Mouse (Mus musculus) adrenal gland, postnatal 4 days (tissue): Measurements from ENCODE around the gene Kctd10. TPM values are rescaled to one million over a fixed set of nuclear protein-coding genes. Genes with fewer than 3 reads are reported as not detected.

Source experiments
- DNase-seq, 2 experiments: peaks; one replicate each; pipeline ENCODE4 v3.0.0; 2021 to 2022; ENCODE audit warnings: low spot score in 2 of 2, mixed read lengths in 2 of 2
- total RNA-seq, 2 experiments: library from RNA; stranded (reverse); gene quantifications; 2 replicates each; pipeline ENCODE4 v1.2.3; 2021

Kctd10 gene
- total RNA-seq, 2 experiments from 2014 or later: 77.9 to 82.8 TPM

GRCm38 (mm10) chr5:114381013-114381351, 674 bp upstream of the Kctd10 start:
- no peak for DNase-seq

GRCm38 (mm10) chr5:114379763-114380162, 545 bp downstream of the Kctd10 start:
- no peak for DNase-seq

DNA sequence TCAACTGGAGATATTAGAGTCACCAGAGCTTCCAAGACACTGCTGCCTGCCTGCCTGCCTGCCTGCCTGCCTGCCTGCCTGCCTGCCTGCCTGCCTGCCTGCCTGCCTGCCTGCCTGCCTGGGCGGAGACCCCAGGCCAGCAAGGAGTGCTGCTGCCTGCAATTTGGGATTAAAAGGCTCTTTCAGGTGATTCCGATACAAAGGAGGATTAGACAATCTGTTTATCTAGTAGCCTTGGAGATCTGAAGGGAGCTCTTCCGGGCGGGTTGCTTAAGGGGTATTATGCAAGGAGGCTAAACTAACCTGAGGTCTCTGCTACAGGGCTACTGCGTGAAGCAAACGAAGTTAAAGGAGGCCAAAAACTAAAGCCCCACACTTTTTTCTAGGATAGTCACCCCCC, 1.4 kb downstream of the Kctd10 start:
- DNase-seq: no peak

DNA sequence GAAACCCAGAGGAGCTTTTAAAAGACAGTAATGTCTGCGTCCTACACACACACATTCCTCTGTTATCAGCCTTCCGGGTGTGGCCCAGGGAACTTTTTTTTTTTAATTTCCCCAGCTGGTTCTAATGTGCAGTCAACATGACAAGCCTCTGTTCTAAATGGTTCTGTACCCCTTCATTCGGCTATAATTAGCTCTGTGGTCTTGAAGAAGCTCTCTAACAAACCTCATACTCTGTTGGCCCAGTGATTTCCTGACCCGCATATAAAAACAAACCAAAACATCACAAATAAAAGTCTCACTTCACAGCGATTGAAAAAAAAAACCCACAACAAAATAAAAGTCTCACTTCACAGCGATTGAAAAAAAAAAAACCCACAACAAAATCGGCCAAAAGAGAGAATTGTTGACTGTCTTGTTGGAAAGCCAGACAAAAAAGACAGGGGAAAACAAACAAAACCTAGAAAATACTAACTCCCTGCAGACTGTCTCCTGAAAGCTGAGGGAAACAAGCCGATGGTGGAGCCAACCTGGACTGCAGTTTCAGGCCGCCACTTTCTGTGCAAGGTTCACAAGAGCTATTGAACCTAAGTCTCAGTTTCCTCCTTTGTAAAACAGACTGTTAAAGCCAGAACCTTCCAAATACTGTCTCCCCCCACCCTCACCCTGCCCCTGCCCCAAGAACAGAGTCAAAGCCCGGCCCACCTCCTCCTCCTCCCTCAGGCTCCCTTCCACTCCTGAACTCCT, 2.0 kb downstream of the Kctd10 start:
- no peak for DNase-seq

GRCm38 (mm10) chr5:114374409-114375213, 5.7 kb downstream of the Kctd10 start:
- DNase-seq: no peak

GRCm38 (mm10) chr5:114373581-114373980, 6.7 kb downstream of the Kctd10 start:
- DNase-seq: no peak

DNA sequence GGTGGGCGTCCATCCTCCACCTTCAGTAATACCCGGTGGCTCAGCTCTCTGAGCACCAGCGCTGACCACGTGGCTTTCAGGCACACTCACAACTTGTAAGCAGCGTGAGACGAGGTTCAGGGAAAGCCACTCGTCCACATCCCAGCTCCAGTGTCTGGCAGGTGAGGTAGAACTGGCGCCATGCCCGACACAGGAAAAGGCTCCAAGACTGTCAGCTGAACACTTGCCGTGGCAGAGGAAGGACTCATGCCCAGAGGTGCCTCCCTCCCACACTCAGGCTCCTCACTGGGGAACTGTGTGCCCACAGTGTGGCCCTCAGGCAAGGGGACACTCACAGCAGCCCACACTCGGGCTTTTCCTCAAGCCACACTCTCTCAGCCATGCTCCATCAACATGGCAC, 7.1 kb downstream of the Kctd10 start:
- DNase-seq: no peak

DNA sequence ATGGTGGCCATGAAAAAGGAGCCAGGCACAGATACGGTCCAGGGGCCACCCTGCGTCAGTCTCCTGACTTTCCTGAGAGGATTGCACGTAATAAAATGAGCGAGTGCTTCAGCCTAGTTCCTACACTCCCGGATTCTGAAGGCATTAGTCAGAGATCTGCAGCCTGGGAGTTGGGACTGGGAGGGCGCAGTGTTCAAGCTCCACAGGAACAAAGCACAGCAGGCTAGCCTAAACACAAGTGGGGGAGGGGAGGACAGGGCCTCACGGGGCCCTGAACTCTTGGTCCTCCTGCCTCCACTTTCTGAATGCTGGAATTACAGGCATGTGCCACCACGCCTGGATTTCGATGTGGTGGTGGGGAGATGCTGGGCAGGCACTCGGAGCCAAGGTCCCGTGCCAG, 7.7 kb downstream of the Kctd10 start:
- no peak for DNase-seq

- no peak for DNase-seq
Observed at GRCm38 (mm10) chr5:114371731-114372473, 8.4 kb downstream of the Kctd10 start.

DNA sequence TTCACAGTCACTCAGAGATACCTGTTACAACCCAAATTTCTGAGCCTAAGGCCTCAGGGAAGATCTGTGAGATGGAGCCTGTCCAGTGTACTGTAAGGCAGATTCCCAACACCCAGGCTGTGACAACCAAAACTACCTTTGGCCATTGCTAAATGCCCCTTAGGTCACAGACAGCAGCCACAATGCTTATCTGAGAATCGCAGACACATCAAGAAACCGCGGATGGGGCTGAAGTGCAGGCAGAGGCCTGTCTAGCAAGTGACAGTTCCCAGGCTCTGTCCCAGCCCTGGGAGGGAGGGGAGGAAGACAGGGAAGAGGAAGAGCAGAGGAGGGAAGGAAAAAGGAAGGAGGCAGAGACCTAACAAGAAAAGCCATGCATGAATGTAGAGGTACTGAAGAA, 9.0 kb downstream of the Kctd10 start:
- DNase-seq: no peak

- no peak for DNase-seq
Observed at GRCm38 (mm10) chr5:114370371-114370776, 9.9 kb downstream of the Kctd10 start.

- DNase-seq: no peak
Observed at GRCm38 (mm10) chr5:114369921-114370320, 10.4 kb downstream of the Kctd10 start.

DNA sequence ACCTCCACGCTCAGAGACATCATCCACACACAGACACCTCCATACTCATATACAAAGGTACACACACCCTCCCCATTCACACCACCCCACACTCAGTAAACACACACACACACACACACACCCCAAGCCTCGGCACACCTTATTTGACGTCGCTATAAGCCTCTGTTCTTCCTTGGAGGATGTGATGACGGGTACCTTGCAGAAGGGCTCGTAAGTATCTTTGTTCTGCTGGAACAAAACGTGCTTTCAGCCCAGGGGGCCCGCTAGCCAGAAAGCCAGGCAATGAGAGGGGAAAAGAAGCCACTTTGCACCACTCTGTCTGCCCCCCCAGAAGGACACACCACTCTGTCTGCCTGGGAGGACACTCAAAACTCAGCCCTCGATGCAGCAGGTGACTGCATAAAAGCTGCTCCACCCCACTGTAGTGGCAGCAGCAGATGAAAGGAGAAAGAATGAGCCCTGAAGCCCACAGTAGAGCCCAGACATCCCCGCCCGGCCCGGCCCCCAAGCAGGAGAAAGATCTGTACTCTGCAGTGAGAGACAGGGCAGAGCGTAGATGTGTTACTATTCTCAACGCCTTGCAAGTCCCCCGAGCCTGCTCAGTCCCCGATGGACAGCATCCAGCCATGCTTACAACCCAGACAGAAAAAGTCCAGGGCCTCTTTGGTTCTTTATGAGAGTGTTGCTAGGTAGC, 11.4 kb downstream of the Kctd10 start:
- no peak for DNase-seq

DNA sequence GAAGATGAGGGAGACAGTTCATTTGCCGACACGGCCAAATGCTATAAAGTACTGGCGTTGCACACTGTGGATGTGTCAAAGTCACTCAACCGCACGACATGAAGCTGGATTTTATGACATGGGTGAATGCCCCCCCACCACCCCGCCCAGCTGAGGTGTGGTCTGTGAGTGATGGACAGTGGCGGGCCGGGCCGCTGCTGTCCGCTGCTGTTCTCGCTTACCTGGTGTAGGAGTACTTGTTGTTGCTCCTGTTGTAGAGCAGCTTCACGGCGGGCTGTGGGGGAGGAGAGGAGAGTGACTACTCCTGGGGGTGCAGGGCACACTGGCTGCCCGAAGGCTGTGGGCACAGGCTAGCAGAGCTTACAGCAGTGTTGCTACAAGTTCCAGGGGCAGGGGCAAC, 12.2 kb downstream of the Kctd10 start:
- DNase-seq: no peak

GRCm38 (mm10) chr5:114365043-114365752, 15.1 kb downstream of the Kctd10 start:
- no peak for DNase-seq

- no peak for DNase-seq
Observed at GRCm38 (mm10) chr5:114360968-114361367, 19.3 kb downstream of the Kctd10 start.

- DNase-seq: no peak
Observed at GRCm38 (mm10) chr5:114359586-114359985, 20.7 kb downstream of the Kctd10 start.

- no peak for DNase-seq
Observed at GRCm38 (mm10) chr5:114358833-114359232, 21.5 kb downstream of the Kctd10 start.

DNA sequence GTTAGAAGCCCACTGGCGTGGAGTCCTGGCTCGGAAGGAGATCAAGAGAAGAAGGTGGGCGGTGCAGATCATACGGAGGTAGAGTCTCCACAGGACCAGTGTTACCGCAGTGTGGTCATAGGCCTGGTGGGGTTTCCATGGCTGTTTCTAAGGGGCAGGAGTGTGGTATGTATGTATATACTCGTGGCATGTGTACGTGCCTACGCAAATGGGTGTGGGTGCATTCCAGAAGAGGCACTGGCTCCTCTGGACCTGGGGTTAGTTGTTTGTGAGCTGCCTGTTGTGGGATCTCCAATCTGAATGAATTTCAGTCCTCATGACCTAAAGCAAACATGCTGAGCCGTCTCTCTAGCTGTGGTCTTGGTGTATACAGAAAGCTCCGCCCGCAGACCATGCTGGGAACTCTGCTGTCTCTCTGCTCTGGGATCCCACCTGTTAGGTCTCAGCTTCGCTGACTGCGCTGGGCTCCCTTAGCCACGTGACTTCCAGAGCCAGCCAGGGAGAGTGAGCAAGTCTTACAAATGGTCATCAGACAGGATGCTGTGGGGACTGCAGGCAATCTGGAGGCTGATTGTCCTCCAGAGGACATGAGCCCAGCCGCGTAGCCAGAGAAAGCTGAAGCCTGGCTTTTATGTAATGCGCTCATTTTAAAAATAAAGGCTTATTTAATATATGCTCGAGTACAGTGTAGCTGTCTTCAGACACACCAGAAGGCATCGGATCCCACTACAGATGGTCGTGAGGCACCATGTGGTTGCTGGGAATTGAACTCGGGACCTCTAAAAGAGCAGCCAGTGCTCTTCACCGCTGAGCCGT, 23.2 kb downstream of the Kctd10 start:
- no peak for DNase-seq
